Comparison of ENCODE assay signal across 8 mouse cellular contexts in genomic region chr1:144003416-144003815, GRCm38 (mm10). TPM values are rescaled to one million over a fixed set of nuclear protein-coding genes. Genes with fewer than 3 reads are reported as not detected.
DNase-seq lines count a peak whose midpoint lies in the region; ATAC-seq and TF ChIP-seq lines count a peak whose summit lies in the region.

No protein-coding gene starts in this region.

- no peaks in the 10 kb centered on the region for H3K9me3 ChIP-seq in embryonic facial prominence, embryonic 12.5 days
- H3K9me3 ChIP-seq in hindbrain, embryonic 13.5 days, result no peaks in the 10 kb centered on the region
- no peaks in the 10 kb centered on the region for H3K9me3 ChIP-seq in limb, embryonic 14.5 days (ENCODE audit: control insufficient read depth, low read length)
- H3K9me3 ChIP-seq in neural tube, embryonic 15.5 days (replicated peaks), result no peaks in the 10 kb centered on the region

- peak overlapping the region; percentile 18 for H3K4me3 ChIP-seq in C2C12 (ENCODE audit: insufficient read depth, poor library complexity, severe bottlenecking)
- peak overlapping the region; percentile 61 for H3K4me3 ChIP-seq in embryonic facial prominence, embryonic 12.5 days
- peak overlapping the region; percentile 75 for H3K4me3 ChIP-seq in hindbrain, embryonic 13.5 days
- peak overlapping the region; percentile 53 for H3K4me3 ChIP-seq in limb, embryonic 14.5 days (replicated peaks; ENCODE audit: low read length)
- H3K4me3 ChIP-seq in neural tube, embryonic 15.5 days (replicated peaks), result peak overlapping the region; percentile 71

- H3K27me3 ChIP-seq in C2C12 (ENCODE audit: control insufficient read depth, insufficient read depth, insufficient read length), result no peaks in the 10 kb centered on the region
- no peaks in the 10 kb centered on the region for H3K27me3 ChIP-seq in embryonic facial prominence, embryonic 12.5 days
- H3K27me3 ChIP-seq in hindbrain, embryonic 13.5 days, result no peaks in the 10 kb centered on the region
- no peaks in the 10 kb centered on the region for H3K27me3 ChIP-seq in limb, embryonic 14.5 days (ENCODE audit: control insufficient read depth, insufficient read depth, low read length)
- H3K27me3 ChIP-seq in neural tube, embryonic 15.5 days (replicated peaks), result no peaks in the 10 kb centered on the region

- H3K36me3 ChIP-seq in C2C12 (ENCODE audit: control insufficient read depth, insufficient read depth), result no peaks in the 10 kb centered on the region
- H3K36me3 ChIP-seq in embryonic facial prominence, embryonic 12.5 days, result 0 out of 2 replicates have a peak, but pooled peaks cover 4% of the 10 kb centered on the region
- peaks cover 18% of the 10 kb centered on the region for H3K36me3 ChIP-seq in hindbrain, embryonic 13.5 days
- no peaks in the 10 kb centered on the region for H3K36me3 ChIP-seq in limb, embryonic 14.5 days (ENCODE audit: control insufficient read depth, insufficient read depth, low read length)
- H3K36me3 ChIP-seq in neural tube, embryonic 15.5 days, result peaks cover 21% of the 10 kb centered on the region

- peak overlapping the region; percentile 69 for H3K27ac ChIP-seq in embryonic facial prominence, embryonic 12.5 days
- H3K27ac ChIP-seq in hindbrain, embryonic 13.5 days, result peak overlapping the region; percentile 92
- H3K27ac ChIP-seq in limb, embryonic 14.5 days (replicated peaks; ENCODE audit: low read depth, low read length), result no peak overlapping the region
- peak overlapping the region; percentile 91 for H3K27ac ChIP-seq in neural tube, embryonic 15.5 days (replicated peaks)

- TF ChIP-seq CTCF in C2C12 (IDR thresholded peaks at IDR 0.05; ENCODE audit: control insufficient read depth, insufficient read depth, insufficient read length), result no peak

- no peaks in the 10 kb centered on the region for H3K79me2 ChIP-seq in C2C12 (ENCODE audit: control insufficient read depth, insufficient read depth)

- no peaks in the 10 kb centered on the region for H3K4me1 ChIP-seq in embryonic facial prominence, embryonic 12.5 days
- peaks cover 34% of the 10 kb centered on the region for H3K4me1 ChIP-seq in hindbrain, embryonic 13.5 days (replicated peaks)
- peaks cover 9% of the 10 kb centered on the region; the same call in 1 of the 2 replicates for H3K4me1 ChIP-seq in limb, embryonic 14.5 days (ENCODE audit: control insufficient read depth, insufficient read depth, low read length)
- H3K4me1 ChIP-seq in neural tube, embryonic 15.5 days, result peaks cover 28% of the 10 kb centered on the region

- 8% methylated on average over 10 of the region's 10 CpGs for WGBS in embryonic facial prominence, embryonic 12.5 days
- WGBS in hindbrain, embryonic 13.5 days, result 2% methylated on average over 10 of the region's 10 CpGs
- 5% methylated on average over 10 of the region's 10 CpGs for WGBS in limb, embryonic 14.5 days
- 4% methylated on average over 10 of the region's 10 CpGs for WGBS in neural tube, embryonic 15.5 days

- TF ChIP-seq POLR2A in limb, embryonic 14.5 days (IDR thresholded peaks at IDR 0.05; ENCODE audit: borderline replicate concordance, extremely low read depth, insufficient read depth, insufficient read length), result no peak

- peak overlapping the region; percentile 81 for H3K4me2 ChIP-seq in embryonic facial prominence, embryonic 12.5 days (replicated peaks)
- H3K4me2 ChIP-seq in hindbrain, embryonic 13.5 days, result peak overlapping the region; percentile 92
- peak overlapping the region; percentile 86 for H3K4me2 ChIP-seq in limb, embryonic 14.5 days (replicated peaks; ENCODE audit: low read depth, low read length, severe bottlenecking)
- H3K4me2 ChIP-seq in neural tube, embryonic 15.5 days, result peak overlapping the region; percentile 90

- peak; percentile 21 for ATAC-seq in cerebellum, adult (ENCODE audit: insufficient number of reproducible peaks, low FRiP score, low TSS enrichment)
- ATAC-seq in embryonic facial prominence, embryonic 12.5 days (ENCODE audit: insufficient number of reproducible peaks, insufficient read depth, low FRiP score, low TSS enrichment), result no peak
- peak; percentile 29 for ATAC-seq in hindbrain, embryonic 13.5 days (ENCODE audit: low FRiP score)
- no peak for ATAC-seq in limb, embryonic 14.5 days (ENCODE audit: low FRiP score, low read depth)
- peak; percentile 48 for ATAC-seq in neural tube, embryonic 15.5 days (ENCODE audit: low FRiP score)

- H3K79me3 ChIP-seq in C2C12 (ENCODE audit: low read depth), result no peaks in the 10 kb centered on the region

- H3ac ChIP-seq in C2C12 (ENCODE audit: control insufficient read depth, insufficient read length, low read depth), result no peak overlapping the region

- H3K9ac ChIP-seq in embryonic facial prominence, embryonic 12.5 days, result peak overlapping the region; percentile 60
- H3K9ac ChIP-seq in hindbrain, embryonic 13.5 days, result peak overlapping the region; percentile 89
- peak overlapping the region; percentile 57 for H3K9ac ChIP-seq in limb, embryonic 14.5 days (ENCODE audit: low read depth, low read length, severe bottlenecking)
- H3K9ac ChIP-seq in neural tube, embryonic 15.5 days (replicated peaks), result peak overlapping the region; percentile 88

- no peak for DNase-seq in cerebellum, adult 9-11 months
- DNase-seq in limb, embryonic 14.5 days (ENCODE audit: low spot score), result no peak
- DNase-seq in ovary, postnatal 36 days (ENCODE audit: low spot score), result no peak

TF ChIP-seq in C2C12, 6 proteins besides CTCF, POLR2A, EP300 and RAD21:
- TF ChIP-seq MAX (IDR thresholded peaks at IDR 0.05) (no peak), FOSL1 (IDR thresholded peaks at IDR 0.05; ENCODE audit: insufficient read depth, low read length, poor library complexity, severe bottlenecking) (no peak), CEBPB (IDR thresholded peaks at IDR 0.05; ENCODE audit: low read depth) (no peak), MYOG (IDR thresholded peaks at IDR 0.05; ENCODE audit: control insufficient read depth, extremely low read depth, insufficient read length) (no peak), USF1 (IDR thresholded peaks at IDR 0.05; ENCODE audit: low read depth) (no peak), MYOD1 (IDR thresholded peaks at IDR 0.05; ENCODE audit: control insufficient read depth, insufficient read length, low read depth) (no peak)

RNA-seq across cellular contexts. Expression of gene Rgs2, which starts 0.5 kb away (rescaled TPM):
- 1.7 TPM for polyA plus RNA-seq in C2C12 (2012; fragmentation: generic; extraction: Trizol)
- 69.5 and 81.3 TPM in 2 replicates for polyA plus RNA-seq in embryonic facial prominence, embryonic 12.5 days (2016; fragmentation: Nextera tagmentation; extraction: Ambion mirVana)
- 132 and 135 TPM in 2 replicates for polyA plus RNA-seq in hindbrain, embryonic 13.5 days (2015; fragmentation: Nextera tagmentation; extraction: Ambion mirVana)
- polyA plus RNA-seq in limb, embryonic 14.5 days (2012; rRNA removed), result 16.5 and 24.3 TPM in 2 replicates
- 48.2 and 51.0 TPM in 2 replicates for polyA plus RNA-seq in limb, embryonic 14.5 days (2014; fragmentation: Nextera tagmentation; extraction: Ambion mirVana)
- 97.0 and 112 TPM in 2 replicates for polyA plus RNA-seq in neural tube, embryonic 15.5 days (2015; fragmentation: Nextera tagmentation; extraction: Ambion mirVana)

Comparison
In these comparisons a context has a peak if more than half of its experiments do, and no peak if none do; other contexts are left out.
1. ATAC-seq: peak in cerebellum, adult (single experiment), hindbrain, embryonic 13.5 days (single experiment) and neural tube, embryonic 15.5 days (single experiment); none in embryonic facial prominence, embryonic 12.5 days (single experiment) and limb, embryonic 14.5 days (single experiment).
2. H3K4me3 ChIP-seq: peak in every context shown above with its lines; median percentile 75 in hindbrain, embryonic 13.5 days; 71 in neural tube, embryonic 15.5 days; 61 in embryonic facial prominence, embryonic 12.5 days; 53 in limb, embryonic 14.5 days; 18 in C2C12.
3. Peak in every context shown above with its lines, with median percentiles within 50 percentile points of each other: H3K4me2 ChIP-seq and H3K9ac ChIP-seq.